Mouse (Mus musculus) hindbrain, embryonic 13.5 days (tissue): Measurements from ENCODE around the gene Mrpl51. TPM values are rescaled to one million over a fixed set of nuclear protein-coding genes. Genes with fewer than 3 reads are reported as not detected.

Source experiments
- ATAC-seq: fragments of 200-750 bp; cut with Nextera tagmentation; 2 replicates; pipeline ENCODE4 v1.8.0; 2017; ENCODE audit warnings: moderate TSS enrichment; ENCODE audit not compliant: low FRiP score
- H3K27ac ChIP-seq: fragments of 300-500 bp; sonication (generic); 2 replicates; pipeline ENCODE4 v1.5.1; 2015; ENCODE audit warnings: inconsistent platforms, mild to moderate bottlenecking, moderate library complexity
- H3K27me3 ChIP-seq: fragments of 300-500 bp; sonication (generic); 2 replicates; pipeline ENCODE4 v1.6.1; 2015; ENCODE audit warnings: mild to moderate bottlenecking, inconsistent platforms
- H3K36me3 ChIP-seq: fragments of 300-500 bp; sonication (generic); 2 replicates; pipeline ENCODE4 v1.6.1; 2015; ENCODE audit warnings: mild to moderate bottlenecking, inconsistent platforms
- H3K4me1 ChIP-seq: fragments of 300-500 bp; sonication (generic); replicated peaks from 2 replicates; pipeline ENCODE4 v1.6.1; 2015; ENCODE audit warnings: inconsistent platforms
- H3K4me2 ChIP-seq: fragments of 300-500 bp; sonication (generic); 2 replicates; pipeline ENCODE4 v1.6.1; 2015; ENCODE audit warnings: inconsistent platforms, mild to moderate bottlenecking, moderate library complexity
- H3K4me3 ChIP-seq: fragments of 300-500 bp; sonication (generic); 2 replicates; pipeline ENCODE4 v1.5.1; 2015; ENCODE audit warnings: mild to moderate bottlenecking, inconsistent platforms
- H3K9ac ChIP-seq: fragments of 300-500 bp; sonication (generic); 2 replicates; pipeline ENCODE4 v1.6.1; 2015; ENCODE audit warnings: mild to moderate bottlenecking, inconsistent platforms
- H3K9me3 ChIP-seq: fragments of 300-500 bp; sonication (generic); 2 replicates; pipeline ENCODE4 v1.6.1; 2016; ENCODE audit warnings: inconsistent platforms
- WGBS: fragments of 180-500 bp; shearing (Covaris S2); methylation state at CpG from one replicate; pipeline ENCODE4 v1.1.7; 2015; 5-methylcytosine and 5-hydroxymethylcytosine counted together
- polyA plus RNA-seq: library from polyadenylated mRNA; unstranded; fragments of >200 nt; fragmentation: Nextera tagmentation; extraction: Ambion mirVana; gene quantifications from 2 replicates; pipeline ENCODE4 v1.2.1, GENCODE M21; 2015

The Mrpl51 gene
- polyA plus RNA-seq, 1 experiment from 2014 or later: 158 TPM

DNA sequence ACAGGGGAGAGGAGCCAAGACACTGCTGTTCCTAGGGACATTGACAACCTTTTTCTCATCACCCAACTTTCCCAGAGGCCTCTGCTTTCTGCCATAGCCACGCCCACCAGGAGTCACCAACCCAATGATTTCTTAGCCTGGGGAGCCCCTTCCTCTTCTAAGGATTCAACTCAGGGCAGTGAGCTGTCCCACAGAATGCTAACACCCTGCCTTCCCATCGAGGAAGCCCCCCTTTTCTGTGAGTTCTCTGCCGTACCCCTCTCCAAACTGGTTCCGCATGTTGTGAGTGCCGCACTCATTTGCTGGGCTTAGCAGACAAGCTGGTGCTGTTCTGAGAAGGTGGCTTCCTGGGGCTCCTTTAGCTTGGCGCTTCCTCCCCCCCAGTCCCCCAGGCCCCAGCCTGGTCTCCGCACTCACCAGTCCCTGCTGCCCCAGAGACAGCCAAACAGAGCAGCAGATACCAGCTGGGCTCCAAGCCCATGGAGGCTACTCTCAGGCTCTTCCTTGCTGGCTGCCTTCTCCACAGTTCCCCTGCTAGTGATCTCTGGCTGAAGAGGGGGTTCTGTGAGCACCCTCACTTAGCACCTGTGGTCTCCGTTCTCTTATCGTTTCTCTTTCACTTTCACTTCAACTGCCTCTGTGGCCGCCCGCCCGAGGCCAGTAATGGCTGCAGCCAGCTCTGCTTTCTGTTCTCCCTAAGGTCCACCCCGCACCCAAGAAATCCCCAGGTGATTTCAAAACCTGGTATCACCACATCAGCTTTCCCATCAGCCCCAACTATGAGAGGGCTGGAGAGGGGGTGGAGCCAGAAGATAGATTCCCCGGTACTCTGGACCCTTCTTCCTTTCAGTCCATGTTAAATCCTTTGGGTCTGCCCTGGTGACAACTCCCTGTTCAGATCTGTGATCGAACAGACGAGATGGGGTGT, 39.8 kb downstream of the Mrpl51 start, which contains the start of gene Tapbpl:
TSS of gene Tapbpl (minus strand) at position 744 of the 928 bp plus-strand sequence.
- H3K27me3 ChIP-seq: 0 out of 2 replicates have a peak, but pooled peaks cover 3% of the 10 kb centered on the region
- H3K4me2 ChIP-seq: peak within 1 kb of the TSS; percentile 87
- peak within 1 kb of the TSS; percentile 73 for H3K27ac ChIP-seq
- peaks cover 19% of the 10 kb centered on the region for H3K4me1 ChIP-seq
- WGBS: 12% methylated on average over 16 of the region's 16 CpGs
- no peaks in the 10 kb centered on the region for H3K9me3 ChIP-seq
- peak within 1 kb of the TSS; percentile 43 for H3K4me3 ChIP-seq
- H3K9ac ChIP-seq: peak within 1 kb of the TSS; percentile 75
- no peaks in the 10 kb centered on the region for H3K36me3 ChIP-seq
- ATAC-seq: peak; percentile 78

DNA sequence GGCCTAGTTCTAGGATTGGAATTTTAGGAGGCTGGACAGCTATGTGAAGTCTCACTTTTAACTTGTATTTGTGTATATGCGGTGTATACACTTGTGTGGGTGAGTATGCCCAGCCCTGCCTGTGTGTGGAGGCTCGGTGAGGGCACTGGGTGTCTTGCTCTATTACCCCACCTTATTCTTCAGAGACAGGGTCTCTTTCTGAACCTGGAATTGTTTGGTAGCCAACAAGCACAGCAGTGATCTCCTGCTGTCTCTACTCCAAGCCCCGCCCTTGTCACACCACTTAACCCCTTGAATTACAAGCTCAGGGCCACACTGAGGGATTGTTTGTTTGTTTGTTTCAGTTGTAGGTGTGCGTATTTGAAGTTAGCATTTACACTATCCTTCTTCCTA, 40.4 kb downstream of the Mrpl51 start:
- WGBS: 57% methylated on average over 4 of the region's 4 CpGs
- H3K27ac ChIP-seq: peak overlapping the region; percentile 73; the same call in 1 of the 2 replicates
- peak; percentile 14; the same call in 1 of the 2 replicates for ATAC-seq
- H3K4me1 ChIP-seq: peaks cover 19% of the 10 kb centered on the region
- no peaks in the 10 kb centered on the region for H3K36me3 ChIP-seq
- H3K9ac ChIP-seq: peak overlapping the region; percentile 75
- no peaks in the 10 kb centered on the region for H3K9me3 ChIP-seq
- 0 out of 2 replicates have a peak, but pooled peaks cover 4% of the 10 kb centered on the region for H3K27me3 ChIP-seq
- H3K4me3 ChIP-seq: peak overlapping the region; percentile 43
- peak overlapping the region; percentile 87 for H3K4me2 ChIP-seq

- H3K9ac ChIP-seq: no peak overlapping the region
- 0 out of 2 replicates have a peak, but pooled peaks cover 4% of the 10 kb centered on the region for H3K27me3 ChIP-seq
- no peaks in the 10 kb centered on the region for H3K36me3 ChIP-seq
- no peak overlapping the region for H3K4me2 ChIP-seq
- ATAC-seq: no peak
- WGBS: 84% methylated on average over 6 of the region's 6 CpGs
- H3K4me1 ChIP-seq: peaks cover 19% of the 10 kb centered on the region
- H3K4me3 ChIP-seq: no peak overlapping the region
- H3K27ac ChIP-seq: no peak overlapping the region
- H3K9me3 ChIP-seq: no peaks in the 10 kb centered on the region
Observed at GRCm38 (mm10) chr6:125232516-125232915, 40.9 kb downstream of the Mrpl51 start.

DNA sequence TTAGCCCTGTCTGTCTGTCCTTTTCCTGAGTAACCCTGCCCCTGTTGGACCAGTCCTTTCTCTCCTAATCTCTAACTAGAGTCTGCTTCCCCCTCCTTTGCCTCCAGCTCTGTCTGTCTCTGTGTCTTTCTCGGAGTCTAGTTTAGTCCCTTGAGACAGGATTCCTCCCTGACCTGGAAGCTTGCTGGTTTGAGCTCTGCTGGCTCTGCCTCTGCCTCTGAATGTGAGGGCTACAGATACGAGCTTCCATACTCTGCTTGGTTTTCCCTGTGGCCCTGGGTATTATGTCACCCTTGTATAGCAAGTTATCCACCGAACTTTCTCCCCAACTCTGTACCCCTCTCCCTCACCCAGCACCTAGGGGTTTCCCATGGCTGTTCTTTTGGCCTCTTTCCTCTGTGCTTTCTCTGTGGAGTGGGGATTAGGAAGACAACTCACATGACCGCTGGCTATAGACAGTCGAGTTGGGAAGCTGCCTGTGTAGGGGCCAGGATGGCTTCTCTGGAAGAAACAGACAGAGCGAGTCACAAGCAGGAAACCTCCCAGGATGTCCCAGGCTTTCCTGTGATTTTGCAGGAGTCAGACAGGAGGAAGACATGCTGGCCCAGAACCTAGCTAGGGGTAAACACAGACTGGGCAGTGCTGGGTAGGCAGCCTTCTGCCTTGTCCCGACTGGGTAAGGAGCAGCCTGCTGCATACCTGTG, 42.4 kb downstream of the Mrpl51 start:
- Histone ChIP-seq H3K27me3 (0 out of 2 replicates have a peak, but pooled peaks cover 4% of the 10 kb centered on the region), H3K9me3 (no peaks in the 10 kb centered on the region), H3K4me2 (no peak overlapping the region), H3K9ac (no peak overlapping the region), H3K36me3 (no peaks in the 10 kb centered on the region), H3K4me3 (no peak overlapping the region), H3K27ac (no peak overlapping the region), H3K4me1 (peaks cover 19% of the 10 kb centered on the region)
- no peak for ATAC-seq
- WGBS: 70% methylated on average over 7 of the region's 7 CpGs

DNA sequence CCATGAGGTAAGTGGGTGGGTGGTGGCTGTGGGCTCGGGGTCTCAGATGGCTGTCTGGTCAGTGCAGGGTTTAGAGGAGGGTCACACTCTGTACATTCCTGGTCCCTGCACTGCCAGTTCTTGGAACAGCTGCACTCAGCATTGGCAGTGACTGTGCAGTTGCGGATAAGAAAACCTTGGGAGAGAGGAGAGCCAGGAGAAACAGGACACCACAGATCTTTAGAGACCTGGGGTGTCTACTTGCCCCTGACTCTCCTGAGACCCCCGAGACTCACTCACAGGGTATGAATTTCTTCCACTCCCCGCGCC, 42.9 kb downstream of the Mrpl51 start:
- Histone ChIP-seq H3K27me3 (0 out of 2 replicates have a peak, but pooled peaks cover 4% of the 10 kb centered on the region), H3K36me3 (no peaks in the 10 kb centered on the region), H3K4me2 (no peak overlapping the region), H3K27ac (no peak overlapping the region), H3K4me1 (peaks cover 19% of the 10 kb centered on the region), H3K9me3 (no peaks in the 10 kb centered on the region), H3K4me3 (no peak overlapping the region), H3K9ac (no peak overlapping the region)
- no peak for ATAC-seq
- 74% methylated on average over 5 of the region's 5 CpGs for WGBS

DNA sequence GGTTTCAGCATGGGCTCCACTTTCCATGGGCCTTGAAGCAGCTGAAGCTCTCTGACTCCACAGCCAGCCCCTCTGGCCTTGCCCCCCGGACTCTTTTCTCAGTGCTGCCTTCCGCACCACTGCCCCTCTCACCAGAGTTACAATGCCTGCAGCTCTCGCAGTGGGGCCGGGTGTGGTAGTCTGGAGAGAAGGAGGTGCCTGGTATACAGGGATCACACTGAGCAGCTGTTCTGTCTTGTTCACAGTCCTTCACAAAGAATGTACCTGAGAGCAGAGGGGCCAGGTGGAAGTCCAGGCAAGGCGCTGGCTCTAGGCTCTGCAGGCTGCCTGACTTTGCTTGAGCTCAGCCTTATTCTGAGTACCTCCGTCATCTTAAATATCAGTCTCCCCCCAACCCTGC, 44.7 kb downstream of the Mrpl51 start:
- no peaks in the 10 kb centered on the region for H3K9me3 ChIP-seq
- 50% methylated on average over 6 of the region's 6 CpGs for WGBS
- peaks cover 10% of the 10 kb centered on the region for H3K4me1 ChIP-seq
- H3K4me3 ChIP-seq: no peak overlapping the region
- no peak for ATAC-seq
- no peak overlapping the region for H3K27ac ChIP-seq
- H3K36me3 ChIP-seq: no peaks in the 10 kb centered on the region
- H3K9ac ChIP-seq: no peak overlapping the region
- 0 out of 2 replicates have a peak, but pooled peaks cover 4% of the 10 kb centered on the region for H3K27me3 ChIP-seq
- no peak overlapping the region for H3K4me2 ChIP-seq

GRCm38 (mm10) chr6:125236782-125237181, 45.2 kb downstream of the Mrpl51 start, which contains the start of gene Cd27:
Gene Cd27 (minus strand): TSS chr6:125237010.
- no peak within 1 kb of the TSS for H3K4me2 ChIP-seq
- no peak within 1 kb of the TSS for H3K4me3 ChIP-seq
- 0 out of 2 replicates have a peak within 1 kb of the TSS, but pooled peaks have one; percentile 24 for H3K9ac ChIP-seq
- no peaks in the 10 kb centered on the region for H3K36me3 ChIP-seq
- peaks cover 6% of the 10 kb centered on the region for H3K4me1 ChIP-seq
- ATAC-seq: no peak
- H3K9me3 ChIP-seq: no peaks in the 10 kb centered on the region
- WGBS: 22% methylated on average over 6 of the region's 6 CpGs
- H3K27me3 ChIP-seq: 0 out of 2 replicates have a peak, but pooled peaks cover 4% of the 10 kb centered on the region
- H3K27ac ChIP-seq: no peak within 1 kb of the TSS

- Histone ChIP-seq H3K9me3 (no peaks in the 10 kb centered on the region), H3K27me3 (0 out of 2 replicates have a peak, but pooled peaks cover 4% of the 10 kb centered on the region), H3K36me3 (no peaks in the 10 kb centered on the region), H3K9ac (no peak overlapping the region), H3K27ac (no peak overlapping the region), H3K4me1 (no peaks in the 10 kb centered on the region), H3K4me3 (no peak overlapping the region), H3K4me2 (no peak overlapping the region)
- ATAC-seq: no peak
- 89% methylated on average over 4 of the region's 4 CpGs for WGBS
Observed at GRCm38 (mm10) chr6:125237421-125237820, 45.8 kb downstream of the Mrpl51 start.

DNA sequence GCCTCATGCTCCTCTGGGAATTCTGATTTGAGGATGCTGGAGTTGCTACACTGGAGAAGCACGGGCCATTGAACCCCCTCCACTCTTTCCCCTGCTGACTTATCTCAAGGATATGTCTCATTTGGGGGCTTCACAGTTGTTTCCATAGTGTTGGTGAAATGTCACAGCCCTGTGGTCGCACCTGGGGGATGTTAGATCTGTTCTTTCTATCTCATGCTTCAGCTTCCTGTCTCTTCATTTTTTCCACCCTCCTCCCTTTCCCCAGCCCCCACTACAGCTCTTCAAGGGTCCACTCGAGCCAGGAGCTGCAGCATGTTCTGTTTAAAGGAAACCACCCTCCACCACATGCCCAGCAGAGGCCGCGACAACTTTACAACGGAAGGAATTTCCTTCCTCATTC, 46.8 kb downstream of the Mrpl51 start:
- no peaks in the 10 kb centered on the region for H3K36me3 ChIP-seq
- H3K27me3 ChIP-seq: 0 out of 2 replicates have a peak, but pooled peaks cover 4% of the 10 kb centered on the region
- WGBS: 79% methylated on average over 6 of the region's 6 CpGs
- H3K9me3 ChIP-seq: no peaks in the 10 kb centered on the region
- no peak overlapping the region for H3K27ac ChIP-seq
- no peak overlapping the region for H3K4me2 ChIP-seq
- no peaks in the 10 kb centered on the region for H3K4me1 ChIP-seq
- H3K9ac ChIP-seq: no peak overlapping the region
- ATAC-seq: no peak
- no peak overlapping the region for H3K4me3 ChIP-seq

DNA sequence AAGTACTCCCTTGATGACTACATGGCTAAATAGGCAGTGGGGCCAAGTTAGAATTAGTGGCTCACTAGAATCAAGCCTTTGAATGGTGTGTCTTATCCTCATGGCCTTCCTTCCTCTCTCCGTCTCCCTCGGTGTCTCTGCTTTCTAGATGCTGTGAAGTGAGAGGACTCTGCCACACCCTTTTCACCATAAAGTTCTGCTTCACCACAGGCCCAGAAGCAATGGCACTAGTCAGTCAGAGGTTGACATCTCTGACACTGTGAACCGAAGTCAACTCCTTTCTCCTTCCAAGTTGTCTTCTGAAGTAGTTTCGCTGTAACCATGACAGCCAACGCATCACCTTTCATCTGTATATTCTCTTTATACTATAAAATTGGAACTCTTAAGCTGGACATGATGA, 47.9 kb downstream of the Mrpl51 start:
- Histone ChIP-seq H3K9me3 (no peaks in the 10 kb centered on the region), H3K9ac (no peak overlapping the region), H3K27me3 (0 out of 2 replicates have a peak, but pooled peaks cover 4% of the 10 kb centered on the region), H3K36me3 (no peaks in the 10 kb centered on the region), H3K4me2 (no peak overlapping the region), H3K4me1 (no peaks in the 10 kb centered on the region), H3K27ac (no peak overlapping the region), H3K4me3 (no peak overlapping the region)
- WGBS: 94% methylated on average over 5 of the region's 5 CpGs
- ATAC-seq: no peak

DNA sequence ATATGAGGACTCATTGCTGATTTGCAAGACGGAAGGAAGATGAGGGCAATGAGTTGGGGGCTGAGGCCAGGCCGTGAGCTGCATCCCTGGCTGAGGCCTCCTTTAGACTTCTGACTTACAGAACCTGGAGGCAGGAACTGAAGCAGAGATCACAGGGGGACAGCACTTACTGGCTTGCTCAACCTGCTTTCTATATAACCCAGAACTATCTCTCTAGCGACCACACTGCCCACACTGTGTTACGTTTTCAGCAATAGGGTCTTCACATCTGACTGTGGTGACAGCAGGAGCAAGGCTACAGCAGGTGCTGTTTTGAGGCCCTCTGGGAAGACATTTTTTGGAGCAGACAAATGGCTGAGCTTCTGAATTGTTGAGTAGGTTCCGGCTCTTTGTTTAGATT, 49.0 kb downstream of the Mrpl51 start:
- no peak for ATAC-seq
- Histone ChIP-seq H3K9me3 (no peaks in the 10 kb centered on the region), H3K36me3 (no peaks in the 10 kb centered on the region), H3K27ac (no peak overlapping the region), H3K9ac (no peak overlapping the region), H3K27me3 (0 out of 2 replicates have a peak, but pooled peaks cover 4% of the 10 kb centered on the region), H3K4me3 (no peak overlapping the region), H3K4me1 (no peaks in the 10 kb centered on the region), H3K4me2 (no peak overlapping the region)
- 83% methylated on average over 5 of the region's 5 CpGs for WGBS

GRCm38 (mm10) chr6:125241566-125241965, 50.0 kb downstream of the Mrpl51 start:
- Histone ChIP-seq H3K9me3 (no peaks in the 10 kb centered on the region), H3K4me1 (no peaks in the 10 kb centered on the region), H3K9ac (no peak overlapping the region), H3K4me2 (no peak overlapping the region), H3K27ac (no peak overlapping the region), H3K36me3 (no peaks in the 10 kb centered on the region), H3K27me3 (no peaks in the 10 kb centered on the region), H3K4me3 (no peak overlapping the region)
- no peak for ATAC-seq
- WGBS: 89% methylated on average over 8 of the region's 8 CpGs
